Mouse (Mus musculus) gastrocnemius, postnatal 36 days (tissue): Measurements from ENCODE around the gene Cdkal1. TPM values are rescaled to one million over a fixed set of nuclear protein-coding genes. Genes with fewer than 3 reads are reported as not detected.

Source experiments
- DNase-seq, 2 experiments: peaks; one replicate each; pipeline ENCODE4 v3.0.0; 2022
- intact Hi-C: fragments of 180-260 bp; cut with DNase I; formaldehyde crosslinking; loops from one replicate; pipeline ENCODE4 v1.15.1; 2025
- total RNA-seq, 2 experiments: library from RNA; stranded (reverse); gene quantifications; 2 replicates each; pipeline ENCODE4 v1.2.3; 2021

The Cdkal1 gene
- total RNA-seq, 2 experiments from 2014 or later: 29.1 to 31.3 TPM

DNA sequence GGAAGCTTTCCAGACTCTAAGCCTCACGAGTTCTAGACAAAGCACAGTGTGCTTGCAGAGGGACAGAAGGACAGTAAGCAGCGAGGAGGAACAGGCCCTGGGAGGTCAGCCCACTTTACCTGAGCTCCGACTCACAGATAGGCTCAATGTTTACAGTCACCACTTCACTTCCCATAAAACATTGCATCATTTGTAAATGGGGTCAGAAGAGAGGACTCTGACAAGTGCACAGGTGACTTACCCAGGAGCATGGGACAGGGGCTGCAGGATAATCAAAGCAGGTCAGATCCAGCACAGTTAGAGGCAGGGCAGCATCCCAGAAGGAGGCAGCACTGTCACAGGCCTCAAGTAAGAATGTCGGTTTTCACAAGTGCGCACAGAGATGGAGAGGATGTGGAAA is 214.3 kb downstream of the Cdkal1 start:
- no peak for DNase-seq
- intact Hi-C loops: no loop called here

- no peak for DNase-seq
Measured at GRCm38 (mm10) chr13:29640186-29640585, 215.3 kb downstream of the Cdkal1 start.

GRCm38 (mm10) chr13:29638303-29638702 is 217.2 kb downstream of the Cdkal1 start:
- intact Hi-C loops: no loop called here
- DNase-seq: no peak

More at GRCm38 (mm10) chr13:29640186-29640585, 215.3 kb downstream of the Cdkal1 start:
- intact Hi-C loops: no loop called here

GRCm38 (mm10) chr13:29637788-29638187 is 217.7 kb downstream of the Cdkal1 start:
- intact Hi-C loops: no loop called here
- peak; percentile 46 to 56 for DNase-seq

DNA sequence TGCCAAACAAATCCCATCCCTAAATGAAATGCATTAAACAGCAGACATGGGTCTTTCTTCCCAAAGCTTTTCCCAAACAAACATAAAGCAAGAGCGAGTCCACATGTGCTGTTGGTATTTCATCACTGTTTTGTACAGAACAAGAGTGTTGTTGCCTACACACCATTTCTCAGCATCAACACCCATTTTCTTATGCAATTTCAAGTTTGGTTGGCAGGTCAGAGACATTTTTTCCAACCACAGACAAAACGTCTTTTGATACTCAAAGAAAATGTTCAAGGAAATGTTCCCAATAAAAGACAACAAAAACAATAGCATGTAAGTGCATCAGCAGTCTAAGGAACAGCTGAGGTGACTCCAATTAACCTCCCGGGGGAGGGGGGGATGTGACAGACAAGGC is 219.9 kb downstream of the Cdkal1 start:
- intact Hi-C loops: no loop called here

GRCm38 (mm10) chr13:29631342-29631741 is 224.1 kb downstream of the Cdkal1 start:
- peak; percentile 38 to 45 for DNase-seq
- intact Hi-C loops: no loop called here

More for the DNA sequence above, 219.9 kb downstream of the Cdkal1 start:
- DNase-seq: no peak

GRCm38 (mm10) chr13:29628607-29629006 is 226.9 kb downstream of the Cdkal1 start:
- no peak for DNase-seq
- intact Hi-C loops: no loop called here

GRCm38 (mm10) chr13:29627438-29628124 is 227.9 kb downstream of the Cdkal1 start:
- intact Hi-C loops: no loop called here
- peak; percentile 38 to 43 for DNase-seq

DNA sequence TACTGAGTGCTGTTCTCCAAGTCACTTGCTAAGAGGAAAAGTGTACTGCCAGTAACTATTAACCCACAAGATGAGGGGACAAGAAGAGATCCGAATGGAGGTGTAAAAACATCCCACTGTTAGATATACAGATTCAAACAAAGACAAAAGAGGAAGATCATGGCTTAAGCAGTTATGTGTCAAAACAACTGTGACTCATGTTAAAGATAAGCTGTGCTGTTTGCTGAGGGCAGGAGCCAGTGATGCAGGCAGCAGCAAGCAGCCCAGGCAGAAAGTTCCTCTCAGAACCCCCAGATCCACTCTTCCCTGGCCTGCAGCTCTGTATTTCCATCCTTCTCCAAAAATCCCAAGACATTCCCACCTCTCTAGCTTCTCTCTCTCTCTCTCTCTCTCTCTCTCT is 230.5 kb downstream of the Cdkal1 start:
- no peak for DNase-seq
- intact Hi-C loops: no loop called here

DNA sequence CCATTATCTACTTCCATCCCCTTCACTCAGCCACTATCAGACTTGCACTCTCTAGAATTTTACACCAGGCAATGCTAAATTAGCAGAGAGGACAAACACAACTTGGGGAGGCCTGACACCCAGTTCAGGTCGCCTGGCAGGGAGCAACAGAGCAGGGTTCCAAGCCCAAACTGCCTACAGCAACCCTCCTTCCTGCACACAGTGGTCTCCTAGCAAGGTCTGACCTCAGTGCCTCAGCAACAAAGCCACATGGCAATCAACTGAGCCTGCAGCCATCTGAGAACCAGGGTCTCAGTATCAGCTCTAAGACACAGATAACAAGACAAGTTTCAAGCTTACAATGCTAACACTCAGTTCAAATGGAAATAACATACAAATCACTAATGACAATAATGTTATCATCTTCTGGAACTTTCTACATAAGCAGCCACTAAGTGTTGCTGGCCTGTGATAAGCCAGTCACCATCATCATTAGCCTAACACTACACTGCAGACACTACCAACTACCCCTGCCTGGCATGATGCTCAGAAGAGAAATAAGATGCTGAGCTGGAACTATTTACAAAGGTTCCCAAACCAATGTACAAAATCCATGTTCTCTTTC is 231.7 kb downstream of the Cdkal1 start:
- intact Hi-C loops: no loop called here
- DNase-seq: no peak

DNA sequence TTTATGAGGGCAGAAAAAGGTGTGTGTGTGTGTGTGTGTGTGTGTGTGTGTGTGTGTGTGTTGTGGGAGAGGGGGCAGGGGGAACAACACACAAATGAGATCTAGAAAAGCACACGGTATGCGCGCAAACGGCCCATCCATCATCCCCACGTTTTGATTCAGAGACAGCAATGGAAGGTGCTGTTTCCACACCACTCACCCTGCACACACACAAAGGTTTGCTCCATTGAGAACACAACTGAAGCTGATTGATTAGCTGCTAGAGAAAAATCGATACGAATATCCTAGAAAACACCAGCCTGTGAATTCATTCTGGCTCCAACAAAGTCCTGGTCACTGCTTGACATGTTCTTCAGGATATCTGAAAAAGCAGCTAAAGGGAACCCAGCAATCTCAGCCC is 233.6 kb downstream of the Cdkal1 start:
- intact Hi-C loops: no loop called here

DNA sequence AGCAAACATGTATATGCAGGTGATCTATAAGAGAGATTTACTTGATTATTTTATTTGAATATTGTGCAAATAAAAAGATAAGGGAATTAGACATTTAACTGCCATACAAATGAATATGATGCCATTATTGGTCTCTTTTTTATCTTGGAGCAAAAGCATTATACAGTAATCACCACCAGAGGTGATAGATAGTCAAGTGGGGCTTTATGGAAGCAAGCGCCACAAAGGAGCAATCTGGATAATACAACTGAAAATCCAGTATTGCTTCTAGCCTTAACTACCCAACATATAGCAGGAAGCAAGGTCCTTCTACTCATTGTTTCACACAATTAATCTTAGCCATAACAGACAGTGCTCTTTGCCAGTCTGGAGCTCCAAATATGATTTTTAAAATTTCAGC is 234.1 kb downstream of the Cdkal1 start:
- intact Hi-C loops: no loop called here

More for the DNA sequence above, 233.6 kb downstream of the Cdkal1 start:
- DNase-seq: no peak

GRCm38 (mm10) chr13:29620826-29621225 is 234.6 kb downstream of the Cdkal1 start:
- intact Hi-C loops: no loop called here
- DNase-seq: no peak

More for the DNA sequence above, 234.1 kb downstream of the Cdkal1 start:
- DNase-seq: no peak

- no peak for DNase-seq
- intact Hi-C loops: no loop called here
Measured at GRCm38 (mm10) chr13:29616654-29617171, 238.8 kb downstream of the Cdkal1 start.

DNA sequence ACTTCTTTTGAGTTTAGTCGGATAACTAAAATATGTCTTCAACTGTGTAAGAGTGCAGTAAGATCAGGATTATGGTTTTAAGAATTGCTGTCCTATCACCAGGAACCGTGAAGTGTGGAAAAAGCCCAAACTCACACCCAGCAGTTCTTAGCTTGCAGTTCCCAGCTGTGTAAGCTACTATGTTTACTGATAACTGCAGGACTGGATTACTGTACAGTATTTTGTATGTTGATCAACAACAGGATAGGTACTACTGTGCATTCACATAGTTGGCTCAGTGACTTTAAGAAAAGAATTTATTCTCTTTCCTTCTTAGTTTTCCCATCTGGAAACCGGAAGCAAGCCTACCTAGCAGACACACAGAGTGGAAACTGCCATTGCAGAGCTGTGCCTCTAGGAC is 239.5 kb downstream of the Cdkal1 start:
- no peak for DNase-seq
- intact Hi-C loops: no loop called here

DNA sequence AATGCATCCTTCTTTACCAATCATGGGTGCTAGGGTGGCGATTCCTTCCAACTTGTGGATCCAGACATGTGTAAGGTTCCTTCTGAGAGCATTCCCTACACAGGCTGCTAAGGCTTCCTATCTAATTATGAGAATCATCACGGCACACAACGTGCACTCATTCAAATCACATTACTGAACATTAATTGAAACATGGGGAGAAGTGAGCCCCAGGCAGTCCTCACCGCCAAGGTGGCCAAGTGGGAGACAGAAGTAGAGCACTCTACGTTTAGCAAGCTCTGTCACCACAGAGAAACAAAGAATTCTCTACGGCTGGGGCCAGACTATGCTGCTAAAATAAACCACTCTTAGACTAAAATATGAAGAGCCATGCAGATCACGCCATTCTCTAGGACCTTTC is 240.4 kb downstream of the Cdkal1 start:
- DNase-seq: no peak
- intact Hi-C loops: no loop called here

- DNase-seq: no peak
Measured at GRCm38 (mm10) chr13:29610051-29610931, 245.2 kb downstream of the Cdkal1 start.

GRCm38 (mm10) chr13:29609441-29609840 is 246.0 kb downstream of the Cdkal1 start:
- DNase-seq: no peak
- intact Hi-C loops: loop anchor here (5.0 kb wide), 1 partner anchor 223 kb away; no protein-coding TSS in a partner anchor

More at GRCm38 (mm10) chr13:29610051-29610931, 245.2 kb downstream of the Cdkal1 start:
- intact Hi-C loops: no loop called here

GRCm38 (mm10) chr13:29604241-29604640 is 251.2 kb downstream of the Cdkal1 start:
- intact Hi-C loops: loop anchor here (2.0 kb wide), 1 partner anchor 647 kb away; no protein-coding TSS in a partner anchor

DNA sequence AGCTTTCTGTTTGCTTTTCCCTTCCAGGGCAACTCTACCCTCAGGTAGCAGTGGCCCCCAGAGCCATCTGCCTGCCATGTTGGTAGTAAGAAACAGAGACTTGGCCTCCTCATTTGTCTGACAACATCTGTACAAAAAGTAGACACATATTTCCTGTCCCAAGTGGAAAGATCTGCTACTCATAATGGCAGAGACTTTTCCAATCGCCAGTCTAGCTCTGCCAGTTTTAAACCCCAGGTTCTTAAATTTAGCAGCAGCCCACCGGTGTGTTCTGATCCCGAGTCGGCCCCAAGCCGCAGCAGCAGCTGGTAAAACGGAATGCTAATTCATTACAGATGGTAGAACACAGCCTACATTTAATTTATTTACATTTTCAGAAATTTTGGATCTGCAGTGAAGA is 251.9 kb downstream of the Cdkal1 start:
- intact Hi-C loops: no loop called here

More at GRCm38 (mm10) chr13:29604241-29604640, 251.2 kb downstream of the Cdkal1 start:
- peak; percentile 48 to 53 for DNase-seq

GRCm38 (mm10) chr13:29601033-29601432 is 254.4 kb downstream of the Cdkal1 start:
- no peak for DNase-seq
- intact Hi-C loops: no loop called here

More for the DNA sequence above, 251.9 kb downstream of the Cdkal1 start:
- DNase-seq: no peak
